Mouse (Mus musculus): ENCODE results near the gene Ogfod2. TPM values are rescaled to one million over a fixed set of nuclear protein-coding genes. Genes with fewer than 3 reads are reported as not detected.

Gene Ogfod2
- total RNA-seq, 2 experiments from 2014 or later = 13.2 to 14.5 TPM

DNA sequence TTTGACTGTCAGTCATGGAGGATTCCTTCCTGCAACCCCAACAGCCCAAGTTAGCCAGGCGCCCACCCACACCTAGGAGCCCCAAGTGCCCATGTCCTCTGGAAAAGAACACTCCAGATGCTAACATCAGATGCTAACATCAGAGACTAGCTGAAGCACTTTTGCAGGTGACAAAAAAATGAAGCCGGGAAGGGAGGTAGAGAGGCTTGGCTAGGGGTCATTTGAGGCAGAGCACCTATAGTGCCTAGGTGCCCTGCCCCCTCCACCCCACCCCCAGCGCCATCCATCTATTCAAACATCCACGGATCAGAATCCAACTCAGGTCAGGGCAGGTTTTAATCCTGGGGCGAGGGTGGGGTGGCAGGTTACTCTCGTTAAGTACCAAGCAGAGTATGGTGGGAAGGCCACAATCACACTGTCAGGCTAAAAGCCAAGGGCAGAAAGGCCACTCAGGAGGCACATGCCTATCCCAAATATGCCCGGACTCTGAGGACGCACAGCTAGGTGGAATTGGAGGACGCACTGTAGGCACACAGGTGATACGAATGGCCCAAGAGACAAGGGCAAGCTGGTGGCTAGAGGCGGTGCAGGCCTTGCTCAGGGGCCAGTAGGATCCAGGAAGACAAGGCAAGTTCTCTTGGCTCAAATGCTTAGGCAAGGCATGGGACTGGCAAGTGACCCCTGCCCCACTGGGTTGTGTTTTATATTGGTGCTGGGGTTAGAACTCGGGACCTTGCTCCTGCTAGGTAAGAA, 18.1 kb upstream of the Ogfod2 start:
- no peak for DNase-seq (ENCODE audit: low spot score)

DNA sequence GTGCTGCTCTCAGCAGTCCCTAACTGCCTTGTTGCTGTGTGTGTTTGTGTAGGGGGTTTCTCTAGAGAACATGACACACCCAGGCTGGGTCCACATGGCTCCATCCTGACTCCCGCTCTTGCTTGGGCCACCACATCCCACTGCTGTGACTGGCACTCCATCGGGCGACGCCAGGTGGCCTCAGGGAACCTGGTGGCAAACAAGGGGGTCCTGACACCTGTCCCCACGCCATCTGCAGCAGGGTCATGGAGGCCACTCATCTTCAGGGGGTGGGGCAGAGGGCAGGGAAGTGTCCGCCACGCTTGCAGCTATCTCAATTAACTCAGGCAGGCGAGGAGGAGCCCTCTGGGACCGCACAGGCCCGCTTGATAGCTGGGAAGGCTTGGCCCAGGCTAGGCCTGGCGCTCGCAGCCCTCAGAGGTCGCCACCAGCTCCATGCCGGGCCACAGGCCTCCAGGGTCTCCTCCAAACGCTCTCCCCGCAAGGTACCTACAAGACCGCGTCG, 17.0 kb upstream of the Ogfod2 start:
- no peak for DNase-seq (ENCODE audit: low spot score)

DNA sequence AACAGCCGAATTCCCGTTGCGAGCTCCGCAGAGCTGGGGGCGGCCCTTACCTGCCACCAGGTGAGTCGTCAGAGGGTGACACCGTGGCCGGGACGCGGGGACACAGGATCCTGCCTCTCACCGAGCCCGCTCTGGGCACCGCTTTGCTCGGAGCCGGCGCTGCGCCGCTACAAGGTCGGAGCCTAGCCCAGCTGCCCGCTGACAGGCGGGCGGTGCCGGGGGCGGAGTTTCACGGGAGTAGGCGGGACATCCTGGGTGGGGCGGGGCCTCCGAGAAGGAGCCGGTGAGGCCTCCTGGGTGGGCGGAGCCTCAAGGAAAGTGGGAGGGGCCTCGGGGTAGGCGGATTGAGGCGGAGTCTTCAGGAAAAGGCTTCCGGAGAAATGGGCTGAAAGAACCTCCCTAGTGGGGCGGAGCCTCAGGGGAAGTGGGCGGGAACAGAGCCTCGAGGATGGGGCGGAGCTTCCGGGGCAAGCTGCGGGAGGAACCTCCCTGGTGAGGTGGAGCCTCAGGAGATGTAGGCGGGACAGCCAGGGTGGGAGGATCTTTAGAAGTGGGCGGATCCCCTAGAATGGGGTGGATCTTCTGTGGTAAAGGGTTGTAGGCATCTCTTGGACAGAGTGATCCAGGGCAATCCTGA, 16.4 kb upstream of the Ogfod2 start, which contains the start of gene Abcb9:
Gene Abcb9, minus strand, starts transcription at position 203 of the 637 bp plus-strand sequence.
- peak; percentile 100 for DNase-seq (ENCODE audit: low spot score)

DNA sequence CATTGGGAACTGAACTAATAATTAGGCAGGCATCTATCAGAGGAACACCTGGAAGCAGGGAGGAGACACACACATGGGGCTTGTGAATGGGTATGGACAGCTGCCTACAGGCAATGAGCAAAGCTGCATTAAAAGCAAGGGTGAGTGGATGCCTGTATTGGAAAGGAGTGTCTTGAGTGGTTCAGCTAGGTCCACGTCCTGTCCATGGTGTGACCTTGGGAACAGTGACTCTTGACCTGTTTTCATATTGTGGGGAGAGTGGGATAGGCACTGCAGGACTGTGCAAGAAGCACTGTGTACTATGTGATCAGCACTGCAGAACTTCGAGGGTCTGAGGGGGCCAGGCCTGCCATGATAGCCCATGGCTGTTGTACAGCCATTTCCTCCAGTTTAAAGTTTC, 13.2 kb upstream of the Ogfod2 start:
- DNase-seq (ENCODE audit: low spot score) = no peak

DNA sequence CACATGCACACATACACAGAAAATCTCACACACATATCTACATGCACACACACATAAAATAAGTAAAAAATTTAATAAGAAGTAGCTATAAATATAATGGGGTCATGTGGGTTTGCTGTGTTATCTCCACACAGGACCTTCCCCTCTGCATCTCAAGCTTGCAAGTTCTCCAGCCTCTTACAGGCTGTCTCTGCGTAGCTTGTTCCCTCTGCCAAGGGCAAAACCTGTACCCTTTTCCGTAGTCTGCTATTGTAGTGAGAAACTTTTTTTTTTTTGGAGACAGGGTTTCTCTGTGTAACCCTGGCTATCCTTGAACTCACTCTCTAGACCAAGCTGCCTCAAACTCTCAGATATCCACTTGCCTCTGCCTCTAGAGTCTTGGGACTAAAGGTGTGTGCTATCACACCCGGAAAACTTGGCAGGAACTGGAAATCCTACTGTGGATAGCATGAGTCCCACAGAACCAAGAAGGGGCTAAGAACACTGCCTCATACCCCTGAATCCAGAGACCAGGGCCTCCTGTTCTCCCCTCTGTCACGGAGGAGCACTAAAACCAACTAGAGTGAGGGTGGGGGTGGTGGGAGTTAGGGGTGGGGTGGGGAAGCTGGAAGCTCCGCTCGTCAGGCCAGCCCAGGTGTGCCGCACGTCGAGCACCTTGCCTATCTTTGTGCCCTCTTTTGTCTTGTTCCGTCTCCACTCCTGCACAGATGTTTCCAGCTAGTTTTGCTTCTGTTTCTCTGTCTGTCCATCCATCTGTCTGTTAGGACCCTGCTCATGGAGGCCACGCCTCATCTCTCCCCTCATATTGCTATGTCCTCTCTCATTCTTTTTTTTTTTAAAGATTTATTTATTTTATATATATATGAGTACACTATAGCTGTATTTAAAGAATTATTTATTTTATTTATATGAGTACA, 11.7 kb upstream of the Ogfod2 start:
- DNase-seq (ENCODE audit: low spot score) = no peak

DNA sequence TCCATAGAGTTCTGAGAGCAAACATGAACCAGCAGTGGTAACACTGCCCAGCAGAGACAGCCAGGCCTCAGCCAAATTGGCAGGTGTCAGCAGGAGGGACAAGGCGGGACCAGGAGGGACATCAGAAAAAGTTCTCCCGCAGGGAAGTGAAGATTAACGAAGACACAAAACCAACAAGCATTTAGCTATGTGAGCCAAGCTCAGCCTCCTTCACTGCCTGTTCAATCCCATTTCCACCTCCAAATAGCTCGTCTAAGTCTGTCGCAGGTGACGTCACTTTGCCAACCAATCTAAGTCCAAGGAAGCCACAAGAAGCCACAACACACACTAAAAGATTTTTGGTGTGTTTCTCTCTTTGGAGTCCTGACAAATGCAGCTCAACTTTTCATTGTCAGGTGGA, 9.8 kb upstream of the Ogfod2 start:
- DNase-seq (ENCODE audit: low spot score) = no peak

DNA sequence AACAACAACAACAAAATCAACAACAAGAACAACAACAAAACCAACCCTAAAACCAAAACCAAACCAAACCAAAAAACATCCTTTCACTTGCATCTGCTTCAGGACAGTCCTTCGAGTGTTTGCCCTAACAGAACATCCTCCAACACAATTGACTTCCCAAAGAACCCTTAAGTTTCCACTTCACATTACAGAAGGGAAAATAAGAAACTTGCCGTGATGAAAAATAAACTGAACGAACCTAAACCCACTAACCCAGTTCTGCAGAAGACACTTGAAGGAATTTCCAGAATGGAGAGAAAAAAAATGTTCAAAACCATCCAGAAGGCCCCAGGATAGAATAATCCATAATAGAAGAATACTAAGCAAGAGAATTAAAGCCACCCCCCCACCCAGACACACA, 9.1 kb upstream of the Ogfod2 start:
- DNase-seq (ENCODE audit: low spot score) = no peak

DNA sequence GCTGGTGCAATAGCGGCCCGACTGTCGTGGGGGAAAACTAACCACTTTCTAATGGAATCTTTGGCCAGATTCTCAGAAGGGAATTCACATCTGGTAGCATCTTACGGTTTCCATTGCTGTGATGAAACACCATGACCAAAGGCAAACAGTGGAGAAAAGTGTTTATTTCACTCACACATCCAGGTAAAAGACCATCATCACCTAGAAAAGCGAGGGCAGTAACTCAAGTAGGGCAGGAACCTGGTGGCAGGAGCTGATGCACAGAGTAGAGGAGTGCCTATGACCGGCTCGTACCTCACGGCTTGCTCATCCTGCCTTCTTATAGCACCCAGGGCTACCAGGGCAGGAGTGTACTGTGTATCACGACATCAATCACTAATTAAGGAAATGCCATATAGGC, 8.5 kb upstream of the Ogfod2 start:
- no peak for DNase-seq (ENCODE audit: low spot score)

DNA sequence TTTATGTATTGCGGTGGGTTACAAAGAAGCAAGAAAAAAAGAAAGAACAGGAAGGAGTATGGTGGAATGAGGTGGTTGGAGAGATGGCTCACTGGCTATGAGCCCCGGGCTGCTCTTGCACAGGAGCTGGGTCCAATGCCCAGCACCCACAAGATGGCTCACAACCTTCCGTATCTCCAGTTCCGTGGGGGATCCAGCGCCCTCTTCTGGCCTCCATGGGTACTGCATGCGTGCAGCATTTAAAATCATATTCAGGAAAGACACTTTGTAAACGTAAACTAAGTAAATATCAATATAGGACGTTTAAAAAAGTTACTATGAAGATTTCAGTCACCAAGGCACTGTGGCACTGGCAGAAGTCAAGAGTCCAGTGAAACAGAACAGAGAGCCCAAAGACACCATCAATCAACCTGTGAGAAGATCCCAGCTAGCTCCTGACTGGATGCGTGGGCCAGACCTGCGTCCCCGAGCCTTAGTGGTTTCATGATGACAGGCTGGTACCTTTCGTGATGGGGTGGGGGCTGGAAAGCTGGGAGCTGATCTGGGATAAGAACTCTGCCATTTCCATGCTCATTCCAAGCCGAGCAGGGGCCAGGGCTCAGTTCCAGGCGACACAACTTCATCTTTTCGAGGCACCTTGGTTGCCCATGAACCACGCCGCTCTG, 888 bp upstream of the Ogfod2 start:
- peak; percentile 49 for DNase-seq (ENCODE audit: low spot score)

DNA sequence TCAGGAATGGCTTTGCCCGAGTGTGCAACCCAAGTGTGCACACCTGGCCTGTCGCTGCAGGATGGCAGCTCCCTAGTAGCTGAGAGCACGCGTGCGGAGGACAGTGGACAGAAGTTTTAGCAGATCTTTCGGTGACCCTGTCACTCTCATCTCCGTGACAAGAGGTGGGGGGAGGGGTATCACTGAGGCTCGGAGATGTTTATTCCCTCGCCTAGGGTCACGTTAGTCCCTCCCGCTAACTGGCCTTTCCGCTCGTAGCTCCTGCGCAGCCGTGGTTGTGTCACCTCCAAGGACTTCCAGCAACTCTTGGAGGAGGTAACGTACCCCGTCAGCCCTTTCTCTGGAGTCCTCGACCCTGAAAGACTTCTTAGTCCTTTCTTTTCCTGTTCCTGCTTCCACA, 434 bp downstream of the Ogfod2 start:
- DNase-seq (ENCODE audit: low spot score) = no peak

DNA sequence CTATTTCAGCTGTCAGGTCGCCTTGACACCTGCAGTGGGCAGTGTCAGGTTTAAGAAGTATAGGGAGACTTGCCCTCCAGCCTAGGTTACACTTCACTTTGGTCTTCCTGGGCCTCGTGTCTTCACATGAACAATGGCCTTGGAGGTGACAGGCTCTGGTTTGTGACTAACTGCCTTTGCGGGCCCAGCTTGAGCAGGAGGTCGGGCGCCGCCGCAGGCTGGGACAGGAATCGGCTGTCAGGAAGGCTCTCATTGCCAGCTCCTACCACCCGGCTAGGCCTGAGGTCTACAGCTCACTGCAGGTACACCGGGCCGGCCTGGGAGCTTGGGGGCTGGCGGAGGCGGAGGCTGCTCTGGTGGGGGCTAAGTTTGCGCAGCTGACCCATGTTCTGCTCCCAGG, 933 bp downstream of the Ogfod2 start:
- no peak for DNase-seq (ENCODE audit: low spot score)

DNA sequence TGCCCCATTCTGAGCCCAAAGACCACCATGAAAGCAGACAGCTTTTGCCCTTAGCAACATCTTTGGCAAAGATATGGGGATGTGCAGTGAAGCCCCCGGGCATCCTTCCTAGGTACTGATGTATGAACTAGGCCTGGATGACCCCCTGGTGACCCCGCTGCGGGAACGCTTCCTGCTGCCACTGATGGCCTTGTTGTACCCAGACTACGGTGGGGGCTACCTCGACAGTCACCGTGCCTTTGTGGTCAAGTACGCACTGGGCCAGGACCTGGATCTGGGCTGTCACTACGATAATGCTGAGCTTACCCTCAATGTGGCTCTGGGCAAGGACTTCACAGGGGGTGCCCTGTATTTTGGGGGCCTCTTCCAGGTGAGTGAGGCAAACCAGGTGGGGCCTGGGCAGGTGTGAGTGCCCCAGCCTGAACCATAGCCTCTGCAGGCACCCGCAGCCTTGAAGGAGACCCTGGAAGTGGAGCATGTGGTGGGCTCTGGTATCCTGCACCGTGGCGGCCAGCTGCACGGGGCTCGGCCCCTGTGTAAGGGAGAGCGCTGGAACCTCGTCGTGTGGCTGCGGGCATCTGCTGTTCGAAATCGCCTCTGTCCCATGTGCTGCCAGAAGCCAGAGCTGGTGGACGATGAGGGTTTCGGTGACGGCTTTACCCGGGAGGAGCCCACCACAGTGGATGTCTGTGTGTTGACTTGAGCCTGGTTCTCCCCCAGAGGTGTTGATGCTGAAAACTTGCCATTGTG, 2.4 kb downstream of the Ogfod2 start:
- no peak for DNase-seq (ENCODE audit: low spot score)

DNA sequence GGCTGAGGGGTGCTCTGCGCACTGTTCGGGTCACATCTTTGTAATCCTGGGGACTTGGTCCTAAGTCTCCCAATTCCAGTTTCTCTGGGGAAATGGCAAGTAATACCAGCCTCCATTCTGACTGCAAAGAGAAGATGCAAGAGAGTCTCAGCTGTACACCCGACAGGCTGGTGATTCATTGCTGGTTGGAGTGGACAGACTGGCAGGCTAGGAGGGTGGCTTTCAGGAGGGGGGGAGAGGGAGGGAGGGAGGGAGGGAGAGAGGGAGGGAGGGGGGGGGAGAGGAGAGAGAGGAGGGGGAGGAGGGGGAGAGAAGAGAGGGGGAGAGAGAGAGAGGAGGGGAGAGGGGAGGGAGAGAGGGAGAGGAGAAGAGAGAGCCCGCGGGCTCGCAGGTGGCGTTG, 3.4 kb downstream of the Ogfod2 start:
- no peak for DNase-seq (ENCODE audit: low spot score)

DNA sequence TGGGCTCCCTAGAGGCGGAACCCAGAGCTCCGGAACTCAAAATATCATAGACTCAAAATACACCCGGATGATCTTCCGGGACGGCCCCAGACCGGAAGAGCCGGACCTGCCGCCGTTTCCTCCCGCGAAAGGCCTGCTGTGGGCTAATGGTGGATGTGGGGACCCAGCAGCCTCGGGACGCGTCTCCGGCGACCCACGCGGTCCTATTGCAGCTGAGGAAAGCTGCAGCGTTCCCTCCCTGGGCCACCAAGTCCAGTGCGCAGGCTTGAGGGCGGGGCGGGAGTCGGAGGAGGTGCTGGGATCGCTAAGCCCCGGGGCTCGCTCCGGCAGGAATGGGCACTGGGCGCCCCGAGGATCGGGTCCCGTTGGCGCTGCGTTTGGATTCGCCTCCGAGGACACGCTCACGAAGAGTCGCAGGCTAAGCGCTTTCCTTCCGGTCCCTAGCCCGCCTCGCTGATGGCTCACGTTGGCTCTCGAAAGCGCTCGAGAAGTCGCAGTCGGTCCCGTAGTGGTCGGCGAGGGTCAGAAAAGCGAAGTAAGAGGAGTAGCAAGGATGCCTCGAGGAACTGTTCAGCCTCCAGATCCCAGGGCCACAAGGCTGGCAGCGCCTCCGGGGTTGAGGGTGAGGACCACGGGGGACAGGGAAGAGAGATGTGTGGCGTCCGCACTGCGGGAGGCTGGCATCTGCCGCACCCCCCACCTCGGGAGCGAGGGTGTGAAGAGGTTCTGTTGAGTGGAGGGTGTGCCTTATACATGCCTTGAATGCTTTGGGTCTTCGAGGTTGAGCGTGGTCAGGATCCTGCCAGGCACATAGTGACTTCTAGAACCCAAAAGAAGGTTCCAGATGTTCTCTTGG, 4.1 kb downstream of the Ogfod2 start, which contains the start of gene Arl6ip4:
Gene Arl6ip4, plus strand, starts transcription at position 100 of the 856 bp plus-strand sequence.
- DNase-seq (ENCODE audit: low spot score) = peak; percentile 74

DNA sequence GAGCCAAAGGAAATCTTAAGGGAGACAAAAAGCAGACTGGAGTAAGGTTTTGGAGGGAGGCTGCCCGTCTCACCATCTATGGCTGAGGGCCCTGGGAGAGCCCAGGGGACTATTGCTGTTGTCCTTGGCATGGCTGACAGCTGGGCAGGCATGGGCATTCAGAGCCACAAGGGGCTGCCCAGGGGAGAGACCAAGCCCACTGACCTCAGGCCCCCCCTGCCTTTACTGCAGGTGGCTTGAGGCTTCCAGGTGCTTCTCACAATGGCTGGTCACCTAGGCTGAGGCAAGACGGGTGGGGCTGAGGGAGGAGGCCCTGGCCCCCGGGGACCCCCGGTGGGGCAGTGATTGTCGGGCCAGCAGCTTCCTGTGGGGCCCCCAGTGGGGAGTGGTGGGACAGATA, 7.1 kb downstream of the Ogfod2 start:
- no peak for DNase-seq (ENCODE audit: low spot score)

DNA sequence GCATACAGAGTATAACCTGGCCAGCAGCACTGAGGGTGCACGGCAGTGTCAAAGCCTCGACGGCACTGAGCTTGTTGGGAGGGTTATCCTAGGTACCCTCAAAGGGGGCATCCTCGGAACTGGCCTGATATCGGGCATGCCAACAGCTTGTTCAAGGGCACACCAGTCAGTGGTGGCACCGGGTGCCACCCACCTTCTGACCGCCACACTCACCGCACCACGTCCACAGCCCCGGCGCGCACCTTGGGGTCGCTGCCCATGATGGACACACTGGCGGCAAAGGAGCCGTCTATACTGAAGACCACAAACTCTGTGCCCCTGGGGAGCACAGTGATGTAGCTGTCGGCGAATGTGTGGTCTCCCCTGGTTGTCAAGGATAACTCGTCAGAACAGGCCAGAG, 10.3 kb downstream of the Ogfod2 start:
- DNase-seq (ENCODE audit: low spot score) = no peak

DNA sequence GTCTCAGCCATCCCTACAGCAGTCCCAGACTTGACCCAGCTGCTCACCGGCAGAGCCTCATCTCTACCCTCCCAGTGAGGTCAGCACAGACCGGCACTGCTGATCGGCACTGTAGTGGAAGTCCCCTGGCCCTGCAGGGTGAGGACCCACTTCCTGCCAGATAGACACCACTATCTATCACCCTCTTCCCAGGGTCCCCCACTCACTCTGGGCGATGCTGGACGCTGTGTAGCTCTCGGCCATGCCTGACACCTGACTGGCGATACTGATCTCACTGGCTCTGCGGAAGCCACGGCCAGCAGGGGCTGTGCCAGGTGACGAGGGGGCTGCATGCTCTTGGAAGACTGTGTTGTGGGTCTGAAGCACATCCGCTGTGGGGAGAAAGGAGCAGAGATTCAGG, 13.0 kb downstream of the Ogfod2 start:
- no peak for DNase-seq (ENCODE audit: low spot score)

DNA sequence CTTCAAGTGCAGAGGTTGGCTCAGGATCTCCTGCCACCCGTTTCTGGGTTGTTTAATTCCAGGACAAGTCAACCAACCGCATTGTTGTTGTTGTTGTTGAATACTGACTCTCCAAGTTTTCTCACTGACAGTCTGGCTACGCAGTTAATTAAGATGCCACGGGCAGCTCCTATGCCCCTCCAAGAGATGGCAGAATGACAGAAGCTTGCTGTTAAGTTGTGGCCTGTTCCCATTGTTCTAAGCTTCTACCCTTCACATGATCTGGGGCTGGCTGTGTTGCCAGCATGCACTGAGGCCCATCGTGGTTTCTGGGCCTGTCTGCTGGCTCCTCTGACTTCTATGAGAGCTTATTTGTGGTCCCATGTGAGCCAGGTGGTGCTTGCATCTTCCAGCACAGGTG, 22.2 kb downstream of the Ogfod2 start:
- DNase-seq (ENCODE audit: low spot score) = no peak

DNA sequence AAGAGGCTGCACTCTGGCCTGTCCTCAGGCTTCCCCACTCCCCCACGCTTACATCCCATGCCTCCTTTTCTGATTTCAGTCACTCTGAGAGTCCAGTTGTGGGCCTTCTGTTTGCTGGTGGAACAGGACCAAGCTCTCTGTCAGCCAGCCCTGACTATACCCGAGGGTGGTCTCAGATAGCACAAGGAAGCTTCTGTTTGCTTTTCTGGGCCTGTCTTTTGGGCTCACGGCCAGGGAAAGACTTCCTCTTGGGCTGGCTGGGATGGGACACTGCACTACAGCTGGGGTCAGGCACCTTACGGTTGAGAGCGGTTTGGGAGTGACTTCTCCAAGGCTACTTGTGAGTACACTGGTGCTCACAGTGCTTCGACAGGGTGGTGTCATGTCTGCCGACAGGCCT, 26.0 kb downstream of the Ogfod2 start:
- no peak for DNase-seq (ENCODE audit: low spot score)

DNA sequence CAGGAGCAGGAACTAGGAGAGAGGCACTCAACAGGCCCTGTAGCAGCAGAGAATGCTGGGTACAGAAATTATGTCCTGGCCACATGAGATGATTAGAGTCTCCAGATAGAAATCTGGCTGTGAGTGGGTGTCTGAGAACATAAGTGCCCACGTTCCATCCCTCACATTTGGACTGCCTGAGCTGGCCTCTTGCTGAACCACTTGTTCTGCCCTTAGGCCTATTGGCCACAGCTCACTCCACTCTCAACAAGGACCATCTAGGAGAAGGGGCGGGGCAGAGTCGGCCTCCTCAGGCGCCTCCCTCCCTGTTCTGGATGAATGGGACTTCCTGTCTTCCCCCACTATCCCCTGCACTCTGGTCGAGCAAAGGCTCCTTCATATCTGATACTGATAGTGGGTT, 36.9 kb downstream of the Ogfod2 start:
- no peak for DNase-seq (ENCODE audit: low spot score)
